Mouse (Mus musculus) G1E (cell line): ENCODE measurements around the gene Tfe3.

Experiments used
- CTCF ChIP-seq: IDR thresholded peaks from 2 replicates; pipeline ENCODE4 v1.5.1; 2012; ENCODE audit warnings: low read depth, low read length, inconsistent platforms, mixed read lengths
- GATA1 ChIP-seq: IDR thresholded peaks from 2 replicates; pipeline ENCODE4 v1.6.1; 2012; ENCODE audit warnings: borderline replicate concordance, low read length, inconsistent platforms, mixed read lengths
- POLR2AphosphoS5 ChIP-seq: IDR thresholded peaks from 2 replicates; pipeline ENCODE4 v1.6.1; 2012; ENCODE audit warnings: low read depth, low read length, inconsistent platforms; ENCODE audit not compliant: insufficient replicate concordance
- TAL1 ChIP-seq: conservative IDR thresholded peaks from 2 replicates; pipeline ENCODE4 v1.6.1; 2012; ENCODE audit warnings: low read depth, low read length, inconsistent platforms, mixed read lengths

DNA sequence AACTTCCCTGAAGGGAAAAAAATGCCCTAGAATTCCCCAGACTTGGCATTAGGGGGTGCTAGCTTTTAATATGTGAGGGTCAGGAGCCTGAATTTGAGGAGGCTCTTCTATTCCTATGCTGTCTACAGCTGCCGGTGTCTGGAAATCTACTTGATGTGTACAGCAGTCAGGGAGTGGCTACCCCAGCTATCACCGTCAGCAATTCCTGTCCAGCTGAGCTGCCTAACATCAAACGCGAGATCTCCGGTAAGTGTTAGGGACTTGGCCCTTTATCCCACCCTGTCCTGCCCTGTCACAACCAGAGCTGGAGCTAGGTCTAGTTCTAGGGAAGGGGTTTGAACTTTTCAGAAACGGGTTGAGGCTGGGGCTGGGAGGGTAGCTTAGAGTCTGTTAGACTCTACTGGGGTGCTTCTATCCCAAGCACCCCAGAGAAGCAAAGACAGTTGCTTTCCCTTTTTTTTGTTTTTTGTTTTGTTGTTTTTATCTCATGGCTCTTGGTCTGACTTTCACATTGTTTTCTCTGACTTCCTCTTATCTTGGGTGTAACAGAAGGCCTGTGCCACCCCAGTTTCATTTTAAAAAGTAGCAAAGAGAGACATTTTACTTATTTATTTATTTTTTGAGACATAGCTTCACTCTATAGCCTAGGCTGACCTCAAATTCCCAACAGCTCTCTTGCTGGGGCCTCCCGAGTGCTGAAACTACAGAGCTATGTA, 7.1 kb downstream of the Tfe3 start:
- TF ChIP-seq POLR2AphosphoS5 = no peak
- no peak for TF ChIP-seq CTCF
- TF ChIP-seq GATA1 = no peak
- TF ChIP-seq TAL1 = peak; percentile 31; the same call in 1 of the 2 replicates
